Mouse (Mus musculus): ENCODE measurements around the gene Med11. TPM values are rescaled to one million over a fixed set of nuclear protein-coding genes. Genes with fewer than 3 reads are reported as not detected.
A peak's percentile ranks its signal among the peaks of the same experiment; 100 is the strongest.

Gene Med11
- 16.4 and 24.1 TPM in 2 replicates for polyA plus RNA-seq (2012; rRNA removed)

- peaks cover 4% of the 10 kb centered on the region for H3K4me1 ChIP-seq (ENCODE audit: control insufficient read depth, insufficient read depth, insufficient read length, low read length)
- H3K27me3 ChIP-seq (ENCODE audit: control insufficient read depth, insufficient read depth, low read length), result no peaks in the 10 kb centered on the region
- peak within 1 kb of the TSS; percentile 95 for H3K27ac ChIP-seq (ENCODE audit: insufficient read depth, low read depth, low read length)
- peak within 1 kb of the TSS; percentile 71 for H3K4me3 ChIP-seq (ENCODE audit: low read depth, low read length)
- TF ChIP-seq POLR2A (IDR thresholded peaks at IDR 0.05; ENCODE audit: low read depth, low read length) (peak; percentile 59), CTCF (IDR thresholded peaks at IDR 0.05; ENCODE audit: extremely low read depth, insufficient read length, insufficient replicate concordance, low read depth, low read length) (peak; percentile 94)
- under 1% methylated on average over 46 of the region's 46 CpGs for WGBS
- peaks cover 13% of the 10 kb centered on the region; the same call in 1 of the 2 replicates for H3K36me3 ChIP-seq (ENCODE audit: control insufficient read depth, insufficient read depth, low read length)
Observed at GRCm38 (mm10) chr11:70451797-70452498, at the start of gene Med11. TSS of gene Med11 (plus strand) at chr11:70451919.

GRCm38 (mm10) chr11:70403598-70403997 is 48.1 kb upstream of the Med11 start:
- peaks cover 2% of the 10 kb centered on the region; the same call in 1 of the 2 replicates for H3K4me1 ChIP-seq (ENCODE audit: control insufficient read depth, insufficient read depth, insufficient read length, low read length)
- WGBS, result 54% methylated on average over 2 of the region's 2 CpGs
- H3K27me3 ChIP-seq (ENCODE audit: control insufficient read depth, insufficient read depth, low read length), result no peaks in the 10 kb centered on the region
- H3K4me3 ChIP-seq (ENCODE audit: low read depth, low read length), result no peak overlapping the region
- TF ChIP-seq CTCF (IDR thresholded peaks at IDR 0.05; ENCODE audit: extremely low read depth, insufficient read length, insufficient replicate concordance, low read depth, low read length), result no peak
- TF ChIP-seq POLR2A (IDR thresholded peaks at IDR 0.05; ENCODE audit: low read depth, low read length), result no peak
- H3K27ac ChIP-seq (ENCODE audit: insufficient read depth, low read depth, low read length), result no peak overlapping the region
- peaks cover 31% of the 10 kb centered on the region for H3K36me3 ChIP-seq (ENCODE audit: control insufficient read depth, insufficient read depth, low read length)

- H3K4me3 ChIP-seq (ENCODE audit: low read depth, low read length), result peak within 1 kb of the TSS; percentile 95
- no peak within 1 kb of the TSS for H3K27ac ChIP-seq (ENCODE audit: insufficient read depth, low read depth, low read length)
- TF ChIP-seq CTCF (IDR thresholded peaks at IDR 0.05; ENCODE audit: extremely low read depth, insufficient read length, insufficient replicate concordance, low read depth, low read length) (no peak), POLR2A (IDR thresholded peaks at IDR 0.05; ENCODE audit: low read depth, low read length) (0 out of 2 replicates have a peak, but pooled peaks have one; percentile 17)
- H3K4me1 ChIP-seq (ENCODE audit: control insufficient read depth, insufficient read depth, insufficient read length, low read length), result peaks cover 9% of the 10 kb centered on the region; the same call in 1 of the 2 replicates
- under 1% methylated on average over 59 of the region's 59 CpGs for WGBS
- no peaks in the 10 kb centered on the region for H3K27me3 ChIP-seq (ENCODE audit: control insufficient read depth, insufficient read depth, low read length)
- H3K36me3 ChIP-seq (ENCODE audit: control insufficient read depth, insufficient read depth, low read length), result peaks cover 4% of the 10 kb centered on the region; the same call in 1 of the 2 replicates
Observed at GRCm38 (mm10) chr11:70409594-70410296, 42.0 kb upstream of the Med11 start, which contains the start of gene Pelp1. TSS of gene Pelp1 (minus strand) at chr11:70410031.

GRCm38 (mm10) chr11:70410297-70410643 is 41.4 kb upstream of the Med11 start:
- WGBS, result 50% methylated on average over 6 of the region's 6 CpGs
- H3K4me1 ChIP-seq (ENCODE audit: control insufficient read depth, insufficient read depth, insufficient read length, low read length), result peaks cover 9% of the 10 kb centered on the region; the same call in 1 of the 2 replicates

GRCm38 (mm10) chr11:70412591-70412990 is 39.1 kb upstream of the Med11 start:
- Histone ChIP-seq H3K27ac (ENCODE audit: insufficient read depth, low read depth, low read length) (no peak overlapping the region), H3K36me3 (ENCODE audit: control insufficient read depth, insufficient read depth, low read length) (no peaks in the 10 kb centered on the region), H3K4me1 (ENCODE audit: control insufficient read depth, insufficient read depth, insufficient read length, low read length) (peaks cover 9% of the 10 kb centered on the region; the same call in 1 of the 2 replicates), H3K27me3 (ENCODE audit: control insufficient read depth, insufficient read depth, low read length) (no peaks in the 10 kb centered on the region), H3K4me3 (ENCODE audit: low read depth, low read length) (no peak overlapping the region)
- TF ChIP-seq CTCF (IDR thresholded peaks at IDR 0.05; ENCODE audit: extremely low read depth, insufficient read length, insufficient replicate concordance, low read depth, low read length) (no peak), POLR2A (IDR thresholded peaks at IDR 0.05; ENCODE audit: low read depth, low read length) (no peak)
- WGBS, result 54% methylated on average over 5 of the region's 5 CpGs

More at GRCm38 (mm10) chr11:70410297-70410643, 41.4 kb upstream of the Med11 start:
- no peak overlapping the region for H3K27ac ChIP-seq (ENCODE audit: insufficient read depth, low read depth, low read length)
- TF ChIP-seq POLR2A (IDR thresholded peaks at IDR 0.05; ENCODE audit: low read depth, low read length) (no peak), CTCF (IDR thresholded peaks at IDR 0.05; ENCODE audit: extremely low read depth, insufficient read length, insufficient replicate concordance, low read depth, low read length) (no peak)
- H3K27me3 ChIP-seq (ENCODE audit: control insufficient read depth, insufficient read depth, low read length), result no peaks in the 10 kb centered on the region
- 0 out of 2 replicates have a peak, but pooled peaks cover 3% of the 10 kb centered on the region for H3K36me3 ChIP-seq (ENCODE audit: control insufficient read depth, insufficient read depth, low read length)
- peak overlapping the region; percentile 95 for H3K4me3 ChIP-seq (ENCODE audit: low read depth, low read length)

GRCm38 (mm10) chr11:70413961-70414360 is 37.8 kb upstream of the Med11 start:
- no peak overlapping the region for H3K4me3 ChIP-seq (ENCODE audit: low read depth, low read length)
- TF ChIP-seq CTCF (IDR thresholded peaks at IDR 0.05; ENCODE audit: extremely low read depth, insufficient read length, insufficient replicate concordance, low read depth, low read length) (peak; percentile 42; the same call in 1 of the 2 replicates), POLR2A (IDR thresholded peaks at IDR 0.05; ENCODE audit: low read depth, low read length) (no peak)
- WGBS, result 5% methylated on average over 3 of the region's 3 CpGs
- H3K27ac ChIP-seq (ENCODE audit: insufficient read depth, low read depth, low read length), result no peak overlapping the region
- H3K36me3 ChIP-seq (ENCODE audit: control insufficient read depth, insufficient read depth, low read length), result no peaks in the 10 kb centered on the region
- no peaks in the 10 kb centered on the region for H3K27me3 ChIP-seq (ENCODE audit: control insufficient read depth, insufficient read depth, low read length)
- peaks cover 5% of the 10 kb centered on the region; the same call in 1 of the 2 replicates for H3K4me1 ChIP-seq (ENCODE audit: control insufficient read depth, insufficient read depth, insufficient read length, low read length)

- WGBS, result 62% methylated on average over 4 of the region's 4 CpGs
- no peak overlapping the region for H3K4me3 ChIP-seq (ENCODE audit: low read depth, low read length)
- H3K27me3 ChIP-seq (ENCODE audit: control insufficient read depth, insufficient read depth, low read length), result no peaks in the 10 kb centered on the region
- no peaks in the 10 kb centered on the region for H3K4me1 ChIP-seq (ENCODE audit: control insufficient read depth, insufficient read depth, insufficient read length, low read length)
- TF ChIP-seq CTCF (IDR thresholded peaks at IDR 0.05; ENCODE audit: extremely low read depth, insufficient read length, insufficient replicate concordance, low read depth, low read length) (no peak), POLR2A (IDR thresholded peaks at IDR 0.05; ENCODE audit: low read depth, low read length) (no peak)
- H3K27ac ChIP-seq (ENCODE audit: insufficient read depth, low read depth, low read length), result no peak overlapping the region
- H3K36me3 ChIP-seq (ENCODE audit: control insufficient read depth, insufficient read depth, low read length), result no peaks in the 10 kb centered on the region
Observed at GRCm38 (mm10) chr11:70418199-70418598, 33.5 kb upstream of the Med11 start.
